Mouse (Mus musculus) megakaryocyte, embryonic 14.5 days (primary cell): Measurements from ENCODE around the gene Ntsr1. TPM values are rescaled to one million over a fixed set of nuclear protein-coding genes. Genes with fewer than 3 reads are reported as not detected.

Source experiments
- H3K27me3 ChIP-seq: replicated peaks from 2 replicates; pipeline ENCODE3; 2012; ENCODE audit warnings: inconsistent platforms
- H3K36me3 ChIP-seq: replicated peaks from 2 replicates; pipeline ENCODE3; 2012; ENCODE audit warnings: low read length, inconsistent platforms, mixed read lengths
- H3K4me1 ChIP-seq: 2 replicates; pipeline ENCODE4 v1.6.1; 2012; ENCODE audit warnings: inconsistent platforms
- H3K4me3 ChIP-seq: replicated peaks from 2 replicates; pipeline ENCODE3; 2012; ENCODE audit warnings: moderate library complexity, mild to moderate bottlenecking, inconsistent platforms
- H3K9me3 ChIP-seq: 2 replicates; pipeline ENCODE4 v1.6.1; 2012; ENCODE audit warnings: inconsistent platforms
- FLI1 ChIP-seq: IDR thresholded peaks from 2 replicates; pipeline ENCODE4 v1.6.1; 2012; ENCODE audit warnings: low read length, inconsistent platforms, mixed read lengths
- GATA1 ChIP-seq: IDR thresholded peaks from 3 replicates; pipeline ENCODE4 v1.6.1; 2012; ENCODE audit warnings: mixed read lengths, low read length, inconsistent platforms, borderline replicate concordance
- polyA plus RNA-seq: library from polyadenylated mRNA; stranded (reverse); fragments of >175 nt; gene quantifications from 2 replicates; pipeline ENCODE4 v1.2.3, GENCODE M21; 2012; ENCODE audit warnings: low replicate concordance; ENCODE audit not compliant: insufficient read depth

Ntsr1 gene
- polyA plus RNA-seq, 1 experiment: not detected

GRCm38 (mm10) chr2:180469768-180470167 is 30.0 kb upstream of the Ntsr1 start:
- H3K4me3 ChIP-seq: no peak overlapping the region
- TF ChIP-seq GATA1 (no peak), FLI1 (no peak)
- no peaks in the 10 kb centered on the region for H3K9me3 ChIP-seq
- H3K4me1 ChIP-seq: peaks cover 69% of the 10 kb centered on the region
- peaks cover 100% of the 10 kb centered on the region for H3K36me3 ChIP-seq
- no peaks in the 10 kb centered on the region for H3K27me3 ChIP-seq

DNA sequence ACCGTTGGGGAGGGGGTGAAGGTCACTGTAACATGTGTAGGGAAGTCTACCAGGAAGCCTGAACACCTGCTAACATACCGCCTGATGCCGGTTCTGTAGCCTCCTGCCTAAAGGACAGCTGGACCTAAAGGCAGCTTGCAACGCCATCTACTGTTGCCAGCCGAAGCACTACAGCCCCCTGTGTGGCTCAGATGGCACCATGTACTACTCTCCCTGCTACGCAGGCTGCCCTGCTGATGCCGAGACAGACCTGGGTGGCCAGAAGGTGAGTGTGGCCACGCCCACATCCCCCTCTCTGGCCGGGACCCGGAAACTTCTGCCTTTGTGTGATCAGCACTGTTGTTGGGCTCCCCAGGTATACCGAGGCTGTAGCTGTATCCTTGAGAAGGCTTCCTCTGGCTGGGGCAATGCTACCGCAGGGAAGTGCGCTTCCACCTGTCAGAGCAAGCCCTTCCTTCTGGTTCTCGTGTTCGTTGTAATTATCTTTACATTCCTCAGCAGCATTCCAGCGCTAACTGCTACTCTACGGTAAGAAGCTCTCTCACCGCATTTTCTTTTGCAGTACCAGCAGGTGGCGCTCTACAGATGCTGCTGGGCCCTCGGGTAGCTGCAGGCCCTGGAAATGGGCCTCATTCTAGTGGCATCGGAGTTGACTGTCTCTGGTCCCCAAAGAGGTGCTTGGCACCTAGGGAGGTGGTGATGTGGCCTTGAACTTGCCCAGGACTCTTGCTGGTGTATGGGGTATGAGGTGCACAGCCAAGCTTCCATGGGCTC is 27.3 kb upstream of the Ntsr1 start:
- no peak for TF ChIP-seq FLI1
- no peak for TF ChIP-seq GATA1
- Histone ChIP-seq H3K9me3 (no peaks in the 10 kb centered on the region), H3K4me1 (peaks cover 49% of the 10 kb centered on the region)

GRCm38 (mm10) chr2:180473080-180473440 is 26.7 kb upstream of the Ntsr1 start:
- Histone ChIP-seq H3K4me3 (no peak overlapping the region), H3K4me1 (peaks cover 49% of the 10 kb centered on the region), H3K36me3 (peaks cover 85% of the 10 kb centered on the region), H3K9me3 (no peaks in the 10 kb centered on the region), H3K27me3 (no peaks in the 10 kb centered on the region)
- no peak for TF ChIP-seq GATA1
- TF ChIP-seq FLI1: no peak

More for the DNA sequence above, 27.3 kb upstream of the Ntsr1 start:
- Histone ChIP-seq H3K4me3 (no peak overlapping the region), H3K27me3 (no peaks in the 10 kb centered on the region), H3K36me3 (peaks cover 90% of the 10 kb centered on the region)

- peaks cover 43% of the 10 kb centered on the region for H3K4me1 ChIP-seq
- TF ChIP-seq FLI1 (no peak), GATA1 (no peak)
- H3K36me3 ChIP-seq: peaks cover 66% of the 10 kb centered on the region
- peaks cover 12% of the 10 kb centered on the region for H3K27me3 ChIP-seq
- no peak overlapping the region for H3K4me3 ChIP-seq
- H3K9me3 ChIP-seq: no peaks in the 10 kb centered on the region
Observed at GRCm38 (mm10) chr2:180474864-180475263, 24.9 kb upstream of the Ntsr1 start.

DNA sequence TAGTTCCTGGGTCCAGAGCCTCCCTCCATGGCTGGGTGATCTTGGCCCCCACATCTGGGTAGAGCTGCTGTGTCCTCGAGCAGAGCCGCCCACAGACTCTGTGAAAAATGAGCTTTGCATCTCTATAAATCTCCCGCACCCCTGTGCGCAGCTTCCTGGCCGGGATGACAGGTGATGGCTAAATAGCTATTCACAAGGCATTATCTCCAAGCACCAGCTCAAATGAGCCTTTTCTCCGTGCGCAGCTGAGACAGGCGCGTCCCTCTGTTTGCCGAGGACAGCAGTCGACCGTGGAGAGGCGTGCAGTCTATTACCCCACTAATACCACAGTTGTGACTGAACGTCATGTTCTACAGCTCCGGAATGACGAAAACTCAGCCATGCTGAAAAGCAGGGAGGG is 17.5 kb upstream of the Ntsr1 start:
- Histone ChIP-seq H3K9me3 (peaks cover 15% of the 10 kb centered on the region), H3K27me3 (peaks cover 76% of the 10 kb centered on the region), H3K4me3 (no peak overlapping the region), H3K4me1 (peaks cover 5% of the 10 kb centered on the region; the same call in 1 of the 2 replicates), H3K36me3 (no peaks in the 10 kb centered on the region)
- no peak for TF ChIP-seq GATA1
- TF ChIP-seq FLI1: no peak

- H3K4me1 ChIP-seq: no peaks in the 10 kb centered on the region
Observed at GRCm38 (mm10) chr2:180484882-180485281, 14.9 kb upstream of the Ntsr1 start.

DNA sequence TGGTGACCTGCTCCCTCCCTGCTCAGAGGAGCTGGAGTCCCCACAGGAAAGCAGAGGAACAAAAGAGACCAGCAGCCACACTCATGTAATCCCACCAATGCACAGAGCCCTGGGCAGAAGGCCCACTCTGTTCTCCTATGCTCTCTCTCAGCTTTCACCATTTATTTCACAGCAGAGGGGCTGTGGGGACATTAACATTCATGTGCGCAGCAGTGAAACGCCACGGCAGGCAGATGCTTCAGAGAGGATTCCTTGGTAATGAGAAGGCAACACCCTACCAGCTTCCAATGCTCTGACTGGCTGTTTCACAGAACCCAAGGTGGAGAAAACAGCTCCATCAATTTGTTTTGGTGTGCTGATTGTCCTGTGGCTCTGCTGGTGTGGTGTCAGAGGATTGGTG is 14.5 kb upstream of the Ntsr1 start:
- peaks cover 87% of the 10 kb centered on the region for H3K27me3 ChIP-seq
- H3K36me3 ChIP-seq: no peaks in the 10 kb centered on the region
- H3K4me3 ChIP-seq: no peak overlapping the region

More at GRCm38 (mm10) chr2:180484882-180485281, 14.9 kb upstream of the Ntsr1 start:
- no peak for TF ChIP-seq GATA1
- TF ChIP-seq FLI1: no peak
- Histone ChIP-seq H3K4me3 (peak overlapping the region; percentile 5), H3K36me3 (no peaks in the 10 kb centered on the region), H3K9me3 (peaks cover 18% of the 10 kb centered on the region), H3K27me3 (peaks cover 87% of the 10 kb centered on the region)

DNA sequence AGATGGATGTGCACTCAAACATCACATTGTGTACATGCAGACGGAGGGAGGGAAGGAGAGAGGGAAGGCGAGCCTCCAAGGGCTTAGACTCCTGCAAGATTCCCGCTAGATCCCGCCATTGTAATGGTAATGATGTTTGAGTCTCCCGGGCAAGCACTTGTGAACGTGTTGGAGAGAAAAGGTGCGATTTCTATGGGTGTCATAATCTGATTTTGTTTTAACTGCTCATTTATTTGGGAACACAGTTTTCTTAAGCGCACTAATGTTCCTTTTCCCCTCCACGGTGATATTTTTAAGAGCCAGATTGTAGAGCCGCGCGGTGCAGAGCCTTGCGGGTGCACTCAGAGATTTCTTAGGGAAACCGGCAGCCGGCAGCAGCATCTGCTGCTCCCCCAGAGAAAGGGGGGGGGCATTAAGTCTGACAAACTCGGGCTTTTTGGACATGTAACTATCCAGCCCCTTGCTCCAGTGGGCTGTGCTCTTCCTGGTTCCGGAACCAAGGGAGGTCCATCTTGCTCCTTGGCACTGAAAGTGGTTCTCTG is 11.5 kb upstream of the Ntsr1 start:
- peaks cover 85% of the 10 kb centered on the region for H3K27me3 ChIP-seq
- TF ChIP-seq GATA1 (no peak), FLI1 (no peak)
- no peaks in the 10 kb centered on the region for H3K36me3 ChIP-seq
- peaks cover 18% of the 10 kb centered on the region for H3K9me3 ChIP-seq
- H3K4me3 ChIP-seq: no peak overlapping the region
- no peaks in the 10 kb centered on the region for H3K4me1 ChIP-seq

More for the DNA sequence above, 14.5 kb upstream of the Ntsr1 start:
- Histone ChIP-seq H3K9me3 (peaks cover 18% of the 10 kb centered on the region), H3K4me1 (no peaks in the 10 kb centered on the region)
- no peak for TF ChIP-seq GATA1
- TF ChIP-seq FLI1: no peak

GRCm38 (mm10) chr2:180495906-180496305 is 3.9 kb upstream of the Ntsr1 start:
- Histone ChIP-seq H3K36me3 (no peaks in the 10 kb centered on the region), H3K27me3 (peaks cover 85% of the 10 kb centered on the region), H3K4me3 (no peak overlapping the region), H3K9me3 (no peaks in the 10 kb centered on the region; the same call in 1 of the 2 replicates), H3K4me1 (peaks cover 20% of the 10 kb centered on the region)
- no peak for TF ChIP-seq GATA1
- TF ChIP-seq FLI1: no peak

DNA sequence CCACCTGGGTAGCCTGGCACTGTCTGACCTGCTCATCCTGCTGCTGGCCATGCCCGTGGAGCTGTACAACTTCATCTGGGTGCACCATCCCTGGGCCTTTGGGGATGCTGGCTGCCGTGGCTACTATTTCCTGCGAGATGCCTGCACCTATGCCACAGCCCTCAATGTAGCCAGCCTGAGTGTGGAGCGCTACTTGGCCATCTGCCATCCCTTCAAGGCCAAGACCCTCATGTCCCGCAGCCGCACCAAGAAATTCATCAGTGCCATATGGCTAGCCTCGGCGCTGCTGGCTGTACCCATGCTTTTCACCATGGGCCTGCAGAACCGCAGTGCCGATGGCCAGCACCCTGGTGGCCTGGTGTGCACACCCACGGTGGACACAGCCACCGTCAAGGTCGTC is 950 bp downstream of the Ntsr1 start:
- TF ChIP-seq FLI1: no peak
- no peak for TF ChIP-seq GATA1
- Histone ChIP-seq H3K4me3 (no peak overlapping the region), H3K4me1 (peaks cover 16% of the 10 kb centered on the region; the same call in 1 of the 2 replicates), H3K27me3 (peaks cover 83% of the 10 kb centered on the region), H3K36me3 (no peaks in the 10 kb centered on the region), H3K9me3 (no peaks in the 10 kb centered on the region)
